Mouse (Mus musculus): Measurements from ENCODE around the gene Gtf2h2. TPM values are rescaled to one million over a fixed set of nuclear protein-coding genes. Genes with fewer than 3 reads are reported as not detected.

The Gtf2h2 gene
- polyA plus RNA-seq (2015; fragmentation: Nextera tagmentation; extraction: Ambion mirVana) = 23.6 and 25.5 TPM in 2 replicates

GRCm38 (mm10) chr13:100492061-100492787 lies at the start of gene Gtf2h2:
Gtf2h2 (minus strand) TSS chr13:100492579.
- Histone ChIP-seq H3K9ac (peak within 1 kb of the TSS; percentile 78), H3K9me3 (replicated peaks) (no peaks in the 10 kb centered on the region), H3K27ac (replicated peaks) (peak within 1 kb of the TSS; percentile 70), H3K27me3 (no peaks in the 10 kb centered on the region), H3K36me3 (replicated peaks) (peaks cover 19% of the 10 kb centered on the region), H3K4me1 (replicated peaks) (peaks cover 24% of the 10 kb centered on the region), H3K4me3 (replicated peaks) (peak within 1 kb of the TSS; percentile 84), H3K4me2 (peak within 1 kb of the TSS; percentile 80)
- WGBS (ENCODE audit: insufficient replicate concordance) = under 1% methylated on average over 51 of the region's 51 CpGs
- peak; percentile 77 for ATAC-seq (ENCODE audit: insufficient read depth)

GRCm38 (mm10) chr13:100536149-100536548 lies 43.8 kb upstream of the Gtf2h2 start:
- H3K4me2 ChIP-seq = no peak overlapping the region
- no peaks in the 10 kb centered on the region for H3K4me1 ChIP-seq (replicated peaks)
- H3K9ac ChIP-seq = no peak overlapping the region
- no peak overlapping the region for H3K27ac ChIP-seq (replicated peaks)
- H3K27me3 ChIP-seq = no peaks in the 10 kb centered on the region
- 60% methylated on average over 3 of the region's 3 CpGs for WGBS (ENCODE audit: insufficient replicate concordance)
- H3K4me3 ChIP-seq (replicated peaks) = no peak overlapping the region
- H3K36me3 ChIP-seq (replicated peaks) = no peaks in the 10 kb centered on the region
- no peak for ATAC-seq (ENCODE audit: insufficient read depth)
- no peaks in the 10 kb centered on the region for H3K9me3 ChIP-seq (replicated peaks)

GRCm38 (mm10) chr13:100532788-100533365 lies 40.5 kb upstream of the Gtf2h2 start:
- Histone ChIP-seq H3K36me3 (replicated peaks) (0 out of 2 replicates have a peak, but pooled peaks cover 5% of the 10 kb centered on the region), H3K4me2 (no peak overlapping the region), H3K9me3 (replicated peaks) (no peaks in the 10 kb centered on the region), H3K27me3 (no peaks in the 10 kb centered on the region), H3K27ac (replicated peaks) (peak overlapping the region; percentile 55), H3K9ac (no peak overlapping the region), H3K4me3 (replicated peaks) (no peak overlapping the region), H3K4me1 (replicated peaks) (no peaks in the 10 kb centered on the region)
- 38% methylated on average over 6 of the region's 6 CpGs for WGBS (ENCODE audit: insufficient replicate concordance)
- ATAC-seq (ENCODE audit: insufficient read depth) = peak; percentile 84

GRCm38 (mm10) chr13:100526649-100527038 lies 34.3 kb upstream of the Gtf2h2 start:
- Histone ChIP-seq H3K9me3 (replicated peaks) (no peaks in the 10 kb centered on the region), H3K9ac (no peak overlapping the region), H3K27ac (replicated peaks) (peak overlapping the region; percentile 53; the same call in 1 of the 2 replicates), H3K27me3 (no peaks in the 10 kb centered on the region), H3K4me3 (replicated peaks) (no peak overlapping the region), H3K4me1 (replicated peaks) (peaks cover 16% of the 10 kb centered on the region), H3K4me2 (peak overlapping the region; percentile 33), H3K36me3 (replicated peaks) (0 out of 2 replicates have a peak, but pooled peaks cover 5% of the 10 kb centered on the region)
- WGBS (ENCODE audit: insufficient replicate concordance) = 50% methylated on average over 6 of the region's 6 CpGs
- no peak for ATAC-seq (ENCODE audit: insufficient read depth)

- H3K27ac ChIP-seq (replicated peaks) = peak overlapping the region; percentile 53; the same call in 1 of the 2 replicates
- H3K9ac ChIP-seq = no peak overlapping the region
- no peaks in the 10 kb centered on the region for H3K27me3 ChIP-seq
- H3K36me3 ChIP-seq (replicated peaks) = 0 out of 2 replicates have a peak, but pooled peaks cover 5% of the 10 kb centered on the region
- H3K4me3 ChIP-seq (replicated peaks) = no peak overlapping the region
- H3K4me2 ChIP-seq = peak overlapping the region; percentile 33; the same call in 1 of the 2 replicates
- H3K9me3 ChIP-seq (replicated peaks) = no peaks in the 10 kb centered on the region
- WGBS (ENCODE audit: insufficient replicate concordance) = 58% methylated on average over 6 of the region's 6 CpGs
- peaks cover 16% of the 10 kb centered on the region for H3K4me1 ChIP-seq (replicated peaks)
- ATAC-seq (ENCODE audit: insufficient read depth) = peak; percentile 37; the same call in 1 of the 2 replicates
Observed at GRCm38 (mm10) chr13:100525935-100526648, 33.7 kb upstream of the Gtf2h2 start.

- 68% methylated on average over 6 of the region's 6 CpGs for WGBS (ENCODE audit: insufficient replicate concordance)
- Histone ChIP-seq H3K27ac (replicated peaks) (no peak overlapping the region), H3K9me3 (replicated peaks) (no peaks in the 10 kb centered on the region), H3K4me2 (no peak overlapping the region), H3K4me3 (replicated peaks) (no peak overlapping the region), H3K36me3 (replicated peaks) (0 out of 2 replicates have a peak, but pooled peaks cover 4% of the 10 kb centered on the region), H3K27me3 (no peaks in the 10 kb centered on the region), H3K4me1 (replicated peaks) (peaks cover 16% of the 10 kb centered on the region), H3K9ac (no peak overlapping the region)
- ATAC-seq (ENCODE audit: insufficient read depth) = no peak
Observed at GRCm38 (mm10) chr13:100524896-100525295, 32.5 kb upstream of the Gtf2h2 start.

- ATAC-seq (ENCODE audit: insufficient read depth) = no peak
- Histone ChIP-seq H3K27me3 (no peaks in the 10 kb centered on the region), H3K9ac (no peak overlapping the region), H3K27ac (replicated peaks) (no peak overlapping the region), H3K4me2 (no peak overlapping the region), H3K36me3 (replicated peaks) (no peaks in the 10 kb centered on the region), H3K9me3 (replicated peaks) (no peaks in the 10 kb centered on the region), H3K4me1 (replicated peaks) (peaks cover 16% of the 10 kb centered on the region), H3K4me3 (replicated peaks) (no peak overlapping the region)
- 62% methylated on average over 2 of the region's 2 CpGs for WGBS (ENCODE audit: insufficient replicate concordance)
Observed at GRCm38 (mm10) chr13:100523698-100524097, 31.3 kb upstream of the Gtf2h2 start.

GRCm38 (mm10) chr13:100521724-100522591 lies 29.6 kb upstream of the Gtf2h2 start:
- ATAC-seq (ENCODE audit: insufficient read depth) = no peak
- H3K4me1 ChIP-seq (replicated peaks) = peaks cover 26% of the 10 kb centered on the region
- no peaks in the 10 kb centered on the region for H3K9me3 ChIP-seq (replicated peaks)
- no peaks in the 10 kb centered on the region for H3K36me3 ChIP-seq (replicated peaks)
- no peaks in the 10 kb centered on the region for H3K27me3 ChIP-seq
- H3K4me2 ChIP-seq = no peak overlapping the region
- H3K27ac ChIP-seq (replicated peaks) = no peak overlapping the region
- 65% methylated on average over 9 of the region's 9 CpGs for WGBS (ENCODE audit: insufficient replicate concordance)
- H3K4me3 ChIP-seq (replicated peaks) = no peak overlapping the region
- no peak overlapping the region for H3K9ac ChIP-seq

GRCm38 (mm10) chr13:100519162-100519561 lies 26.8 kb upstream of the Gtf2h2 start:
- H3K4me1 ChIP-seq (replicated peaks) = peaks cover 25% of the 10 kb centered on the region
- no peaks in the 10 kb centered on the region for H3K27me3 ChIP-seq
- no peaks in the 10 kb centered on the region for H3K9me3 ChIP-seq (replicated peaks)
- no peaks in the 10 kb centered on the region for H3K36me3 ChIP-seq (replicated peaks)
- no peak overlapping the region for H3K4me3 ChIP-seq (replicated peaks)
- ATAC-seq (ENCODE audit: insufficient read depth) = no peak
- H3K4me2 ChIP-seq = no peak overlapping the region
- 63% methylated on average over 2 of the region's 2 CpGs for WGBS (ENCODE audit: insufficient replicate concordance)
- H3K9ac ChIP-seq = no peak overlapping the region
- H3K27ac ChIP-seq (replicated peaks) = no peak overlapping the region

- no peak for ATAC-seq (ENCODE audit: insufficient read depth)
- Histone ChIP-seq H3K27ac (replicated peaks) (no peak overlapping the region), H3K27me3 (no peaks in the 10 kb centered on the region), H3K36me3 (replicated peaks) (no peaks in the 10 kb centered on the region), H3K4me2 (no peak overlapping the region), H3K4me3 (replicated peaks) (no peak overlapping the region), H3K9me3 (replicated peaks) (no peaks in the 10 kb centered on the region), H3K9ac (no peak overlapping the region), H3K4me1 (replicated peaks) (peaks cover 26% of the 10 kb centered on the region)
- WGBS (ENCODE audit: insufficient replicate concordance) = 60% methylated on average over 6 of the region's 6 CpGs
Observed at GRCm38 (mm10) chr13:100518191-100518590, 25.8 kb upstream of the Gtf2h2 start.

All from liver, embryonic 15.5 days (tissue).